Mouse (Mus musculus) forebrain, postnatal 0 days (tissue): ENCODE data around the gene Atf7. TPM values are rescaled to one million over a fixed set of nuclear protein-coding genes. Genes with fewer than 3 reads are reported as not detected.

ENCODE experiments used
- ATAC-seq: fragments of 200-750 bp; cut with Nextera tagmentation; 2 replicates; pipeline ENCODE4 v1.8.0; 2017; ENCODE audit warnings: mild to moderate bottlenecking, moderate library complexity
- DNase-seq: peaks from one replicate; pipeline ENCODE4 v3.0.0-alpha.2; 2015
- H3K27ac ChIP-seq: fragments of 300-500 bp; sonication (generic); 2 replicates; pipeline ENCODE4 v1.5.1; 2014; ENCODE audit warnings: low read depth, mild to moderate bottlenecking, antibody characterized with exemption, low read length, moderate library complexity, mixed read lengths
- H3K27me3 ChIP-seq: fragments of 300-500 bp; sonication (generic); 2 replicates; pipeline ENCODE4 v1.6.1; 2014; ENCODE audit warnings: mild to moderate bottlenecking, low read length, mixed read lengths; ENCODE audit not compliant: insufficient read depth
- H3K36me3 ChIP-seq: fragments of 300-500 bp; sonication (generic); 2 replicates; pipeline ENCODE4 v1.6.1; 2014; ENCODE audit warnings: mild to moderate bottlenecking, moderate library complexity; ENCODE audit not compliant: insufficient read depth
- H3K4me1 ChIP-seq: fragments of 300-500 bp; sonication (generic); 2 replicates; pipeline ENCODE4 v1.6.1; 2014; ENCODE audit warnings: antibody characterized with exemption; ENCODE audit not compliant: insufficient read depth
- H3K4me2 ChIP-seq: fragments of 300-500 bp; sonication (generic); 2 replicates; pipeline ENCODE4 v1.6.1; 2014; ENCODE audit warnings: low read depth, mild to moderate bottlenecking, moderate library complexity
- H3K4me3 ChIP-seq: fragments of 300-500 bp; sonication (generic); 2 replicates; pipeline ENCODE4 v1.5.1; 2014; ENCODE audit warnings: low read depth, low read length, mixed read lengths
- H3K9ac ChIP-seq: fragments of 300-500 bp; sonication (generic); 2 replicates; pipeline ENCODE4 v1.6.1; 2014; ENCODE audit warnings: mild to moderate bottlenecking
- H3K9me3 ChIP-seq: fragments of 300-500 bp; sonication (generic); 2 replicates; pipeline ENCODE4 v1.6.1; 2016; ENCODE audit warnings: low read length
- CTCF ChIP-seq: sonication (generic); IDR thresholded peaks from 2 replicates; pipeline ENCODE4 v1.5.1; 2016; ENCODE audit warnings: antibody characterized with exemption, control low read depth, low read depth
- WGBS: fragments of 180-500 bp; shearing (Covaris S2); extraction: QIAGEN DNeasy Blood & Tissue Kit; methylation state at CpG from one replicate; pipeline ENCODE4 v1.1.7; 2014; 5-methylcytosine and 5-hydroxymethylcytosine counted together
- polyA plus RNA-seq: library from polyadenylated mRNA; unstranded; fragments of >200 nt; fragmentation: Nextera tagmentation; extraction: Ambion mirVana; gene quantifications from 2 replicates; pipeline ENCODE4 v1.2.1, GENCODE M21; 2015
- total RNA-seq: library from RNA; depleted of rRNA; stranded (reverse); fragments of >200 nt; gene quantifications from 2 replicates; pipeline ENCODE4 v1.2.3, GENCODE M21; 2014

Atf7 gene
- total and polyA plus RNA-seq, 2 experiments from 2014 or later = 9.9 to 10.2 TPM

- no peak for ATAC-seq
- Histone ChIP-seq H3K27me3 (no peaks in the 10 kb centered on the region), H3K9me3 (no peaks in the 10 kb centered on the region), H3K36me3 (peaks cover 59% of the 10 kb centered on the region), H3K27ac (no peak overlapping the region), H3K4me3 (no peak overlapping the region), H3K9ac (no peak overlapping the region), H3K4me1 (no peaks in the 10 kb centered on the region), H3K4me2 (no peak overlapping the region)
- no peak for DNase-seq
- no peak for TF ChIP-seq CTCF
- WGBS = 94% methylated on average over 7 of the region's 7 CpGs
Observed at GRCm38 (mm10) chr15:102533926-102534325, 91.3 kb downstream of the Atf7 start.

GRCm38 (mm10) chr15:102532106-102532900, 93.0 kb downstream of the Atf7 start:
- DNase-seq = no peak
- WGBS = 62% methylated on average over 3 of the region's 3 CpGs
- H3K4me1 ChIP-seq = no peaks in the 10 kb centered on the region
- no peaks in the 10 kb centered on the region for H3K9me3 ChIP-seq
- peaks cover 71% of the 10 kb centered on the region for H3K36me3 ChIP-seq
- no peaks in the 10 kb centered on the region for H3K27me3 ChIP-seq
- ATAC-seq = peak; percentile 75
- no peak for TF ChIP-seq CTCF
- H3K27ac ChIP-seq = peak overlapping the region; percentile 64
- H3K9ac ChIP-seq = no peak overlapping the region
- H3K4me3 ChIP-seq = no peak overlapping the region
- no peak overlapping the region for H3K4me2 ChIP-seq

DNA sequence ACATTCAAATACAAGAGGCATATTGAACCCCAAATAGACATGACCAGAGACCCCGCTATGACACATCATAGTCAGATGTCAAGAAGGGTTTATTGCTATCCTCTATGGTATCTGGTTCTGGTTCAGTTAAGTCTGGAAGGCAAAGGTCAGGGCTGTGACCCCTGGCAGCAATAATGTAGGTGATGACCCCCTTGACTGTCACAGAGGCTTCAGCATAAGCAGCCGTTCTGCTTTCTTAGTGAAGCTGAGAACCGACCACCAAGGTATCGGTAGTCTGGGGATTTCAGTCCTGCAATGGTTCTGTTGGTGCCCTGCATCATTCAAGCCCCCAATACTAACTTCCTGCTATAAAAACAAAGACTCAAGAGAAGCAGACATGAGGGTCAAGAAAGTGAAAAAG, 93.7 kb downstream of the Atf7 start:
- Histone ChIP-seq H3K4me2 (no peak overlapping the region), H3K9ac (no peak overlapping the region), H3K27me3 (no peaks in the 10 kb centered on the region), H3K4me3 (no peak overlapping the region), H3K9me3 (no peaks in the 10 kb centered on the region), H3K27ac (peak overlapping the region; percentile 54; the same call in 1 of the 2 replicates), H3K36me3 (peaks cover 65% of the 10 kb centered on the region), H3K4me1 (no peaks in the 10 kb centered on the region)
- DNase-seq = no peak
- WGBS = 94% methylated on average over 4 of the region's 4 CpGs
- no peak for TF ChIP-seq CTCF
- ATAC-seq = no peak

GRCm38 (mm10) chr15:102530566-102530965, 94.7 kb downstream of the Atf7 start:
- DNase-seq = no peak
- H3K4me1 ChIP-seq = no peaks in the 10 kb centered on the region
- 87% methylated on average over 4 of the region's 4 CpGs for WGBS
- no peak for ATAC-seq
- no peaks in the 10 kb centered on the region for H3K27me3 ChIP-seq
- H3K9me3 ChIP-seq = no peaks in the 10 kb centered on the region
- peaks cover 57% of the 10 kb centered on the region for H3K36me3 ChIP-seq
- H3K4me3 ChIP-seq = no peak overlapping the region
- no peak for TF ChIP-seq CTCF
- H3K9ac ChIP-seq = no peak overlapping the region
- H3K27ac ChIP-seq = no peak overlapping the region
- H3K4me2 ChIP-seq = no peak overlapping the region

GRCm38 (mm10) chr15:102528396-102528795, 96.9 kb downstream of the Atf7 start:
- no peaks in the 10 kb centered on the region for H3K27me3 ChIP-seq

DNA sequence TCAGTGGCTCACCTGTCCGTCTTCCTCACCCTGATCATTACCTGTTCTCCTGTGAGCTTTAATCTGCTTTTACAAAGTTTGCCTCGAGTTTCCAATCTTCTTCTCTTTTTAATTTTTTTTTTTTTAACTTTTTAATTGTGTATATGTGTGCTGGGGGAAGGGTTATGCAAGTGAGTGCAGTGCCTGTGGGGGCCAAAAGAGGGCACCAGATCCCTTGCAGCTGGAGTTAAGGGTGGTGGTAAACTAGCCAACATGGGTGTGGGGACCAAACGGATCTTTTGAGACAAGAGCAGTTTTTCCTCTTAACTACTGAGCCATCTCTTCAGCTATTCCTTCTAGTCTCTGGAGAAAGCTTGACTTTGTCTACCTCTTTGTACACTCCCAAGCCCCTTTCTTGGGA, 97.3 kb downstream of the Atf7 start:
- Histone ChIP-seq H3K36me3 (peaks cover 51% of the 10 kb centered on the region), H3K27me3 (no peaks in the 10 kb centered on the region), H3K4me3 (no peak overlapping the region), H3K4me2 (no peak overlapping the region), H3K27ac (no peak overlapping the region), H3K4me1 (no peaks in the 10 kb centered on the region), H3K9me3 (no peaks in the 10 kb centered on the region), H3K9ac (no peak overlapping the region)
- DNase-seq (no peak), ATAC-seq (no peak)
- TF ChIP-seq CTCF = peak; percentile 51
- WGBS = 69% methylated on average over 3 of the region's 3 CpGs

More at GRCm38 (mm10) chr15:102528396-102528795, 96.9 kb downstream of the Atf7 start:
- H3K9me3 ChIP-seq = no peaks in the 10 kb centered on the region
- TF ChIP-seq CTCF = no peak
- H3K9ac ChIP-seq = no peak overlapping the region
- no peak overlapping the region for H3K4me3 ChIP-seq
- DNase-seq (no peak), ATAC-seq (no peak)
- no peak overlapping the region for H3K27ac ChIP-seq
- peaks cover 55% of the 10 kb centered on the region for H3K36me3 ChIP-seq
- H3K4me1 ChIP-seq = no peaks in the 10 kb centered on the region
- no peak overlapping the region for H3K4me2 ChIP-seq
- 95% methylated on average over 1 of the region's 1 CpGs for WGBS

DNA sequence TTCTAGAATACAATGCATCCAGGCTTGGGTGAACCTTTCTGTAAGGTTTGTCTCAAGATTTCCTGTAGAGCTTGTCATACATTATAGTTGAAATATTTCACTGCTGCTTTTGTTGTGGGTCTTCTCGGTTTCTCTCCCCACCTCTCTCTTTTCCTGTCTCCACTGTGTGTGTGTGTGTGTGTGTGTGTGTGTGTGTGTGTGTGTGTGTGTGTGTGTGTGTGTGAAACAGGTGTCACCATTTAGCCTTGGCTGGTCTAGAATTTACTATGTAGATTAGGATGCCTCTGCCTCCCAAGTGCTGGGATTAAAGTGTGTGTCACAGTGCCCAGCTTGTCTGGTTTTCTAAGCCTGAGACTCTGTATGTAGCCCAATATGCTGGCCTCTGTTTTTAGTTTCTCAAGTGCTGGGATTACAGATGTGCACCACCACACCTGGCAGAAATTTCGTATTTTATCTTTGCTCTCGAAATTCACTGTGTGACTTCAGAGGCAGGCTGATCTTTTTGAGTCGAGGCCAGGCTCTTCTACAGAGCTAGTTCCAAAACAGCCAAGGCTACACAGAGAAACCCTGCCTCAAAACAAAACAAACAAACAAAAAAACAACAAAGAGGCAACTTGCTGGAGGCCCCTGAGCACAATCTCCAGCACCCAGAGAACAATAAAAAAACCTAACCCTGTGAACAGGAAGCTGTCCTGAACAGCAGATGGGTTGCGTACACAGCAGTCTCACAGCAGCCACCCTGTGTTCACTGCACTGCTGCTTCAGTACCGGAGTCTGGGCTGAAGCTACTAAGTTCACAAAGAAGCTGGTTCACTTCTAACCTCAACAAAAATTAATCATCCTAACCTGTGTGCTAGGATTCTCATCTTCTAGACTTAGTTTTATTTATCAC, 98.9 kb downstream of the Atf7 start:
- peaks cover 49% of the 10 kb centered on the region for H3K36me3 ChIP-seq
- no peak overlapping the region for H3K4me3 ChIP-seq

More for the DNA sequence above, 98.9 kb downstream of the Atf7 start:
- no peak for TF ChIP-seq CTCF
- Histone ChIP-seq H3K4me2 (no peak overlapping the region), H3K27me3 (no peaks in the 10 kb centered on the region), H3K9me3 (no peaks in the 10 kb centered on the region), H3K9ac (no peak overlapping the region), H3K27ac (no peak overlapping the region), H3K4me1 (no peaks in the 10 kb centered on the region)
- WGBS = 86% methylated on average over 6 of the region's 6 CpGs
- ATAC-seq (no peak), DNase-seq (no peak)
